21 mouse cellular contexts compared by ENCODE assay signal in genomic region chr12:102960051-102960775, GRCm38 (mm10). TPM values are rescaled to one million over a fixed set of nuclear protein-coding genes. Genes with fewer than 3 reads are reported as not detected.
DNase-seq lines count a peak whose midpoint lies in the region; TF ChIP-seq lines count a peak whose summit lies in the region.
"Had no signal": no experiment of that assay in that cellular context is flagged by ENCODE, and none has a peak within 500 bp of the region (broad histone marks: within the 10 kb centered on the region; RNA-seq: fewer than 3 reads in every experiment).

No protein-coding gene starts in this region.

- TF ChIP-seq POLR2A in ES-Bruce4 (IDR thresholded peaks at IDR 0.05; ENCODE audit: insufficient read depth, low read length) = no peak
- no peak for TF ChIP-seq POLR2A in small intestine, adult 2 months (IDR thresholded peaks at IDR 0.05; ENCODE audit: low read depth, low read length)

- H3K9me3 ChIP-seq in ES-Bruce4 (replicated peaks; ENCODE audit: control insufficient read depth, insufficient read depth, low read length, poor library complexity, severe bottlenecking) = no peaks in the 10 kb centered on the region
- H3K9me3 ChIP-seq: embryonic facial prominence, embryonic 15.5 days; heart, embryonic 15.5 days; hindbrain, embryonic 13.5 days; midbrain, embryonic 12.5 days had no signal

- H3K27ac ChIP-seq in layer of hippocampus, adult 2 months = no peak overlapping the region
- H3K27ac ChIP-seq in ES-Bruce4 (ENCODE audit: insufficient read depth, low read length) = no peak overlapping the region
- no peak overlapping the region for H3K27ac ChIP-seq in small intestine, adult 2 months (ENCODE audit: insufficient read depth, low read depth, low read length)
- H3K27ac ChIP-seq: embryonic facial prominence, embryonic 15.5 days; gastrocnemius, adult 2 months; heart, embryonic 15.5 days; hindbrain, embryonic 13.5 days; kidney, postnatal 0 days; midbrain, embryonic 12.5 days had no signal

- H3K4me1 ChIP-seq in ES-Bruce4 (ENCODE audit: control insufficient read depth, insufficient read depth, low read length) = no peaks in the 10 kb centered on the region
- no peaks in the 10 kb centered on the region for H3K4me1 ChIP-seq in small intestine, adult 2 months (ENCODE audit: control insufficient read depth, insufficient read depth, insufficient read length, low read length)
- H3K4me1 ChIP-seq: embryonic facial prominence, embryonic 15.5 days; heart, embryonic 15.5 days had no signal

- H3K36me3 ChIP-seq in ES-Bruce4 (ENCODE audit: control insufficient read depth, insufficient read depth, low read length, poor library complexity, severe bottlenecking) = no peaks in the 10 kb centered on the region
- no peaks in the 10 kb centered on the region for H3K36me3 ChIP-seq in small intestine, adult 2 months (ENCODE audit: control insufficient read depth, insufficient read depth, low read length)
- H3K36me3 ChIP-seq: embryonic facial prominence, embryonic 15.5 days; heart, embryonic 15.5 days; hindbrain, embryonic 13.5 days; midbrain, embryonic 12.5 days had no signal

- TF ChIP-seq CTCF in layer of hippocampus, adult 2 months (conservative IDR thresholded peaks at IDR 0.05) = peak; percentile 53
- TF ChIP-seq CTCF in ES-Bruce4 (IDR thresholded peaks at IDR 0.05; ENCODE audit: low read depth, low read length) = peak; percentile 33
- peak; percentile 13; the same call in 1 of the 2 replicates for TF ChIP-seq CTCF in small intestine, adult 2 months (IDR thresholded peaks at IDR 0.05; ENCODE audit: extremely low read depth, insufficient read length, insufficient replicate concordance, low read depth, low read length)

- no peak overlapping the region for H3K4me3 ChIP-seq in layer of hippocampus, adult 2 months
- H3K4me3 ChIP-seq in ES-Bruce4 (ENCODE audit: low read depth, low read length) = no peak overlapping the region
- H3K4me3 ChIP-seq in small intestine, adult 2 months (ENCODE audit: low read depth, low read length) = no peak overlapping the region
- H3K4me3 ChIP-seq: embryonic facial prominence, embryonic 15.5 days; gastrocnemius, adult 2 months; heart, embryonic 15.5 days; hindbrain, embryonic 13.5 days; midbrain, embryonic 12.5 days had no signal

- no peak for TF ChIP-seq EP300 in ES-Bruce4 (IDR thresholded peaks at IDR 0.05; ENCODE audit: insufficient read depth, low read depth, low read length)

- no peaks in the 10 kb centered on the region for H3K27me3 ChIP-seq in ES-Bruce4 (ENCODE audit: control insufficient read depth, insufficient read depth, low read length, poor library complexity, severe bottlenecking)
- H3K27me3 ChIP-seq in small intestine, adult 2 months (ENCODE audit: control insufficient read depth, insufficient read depth, low read length) = no peaks in the 10 kb centered on the region
- H3K27me3 ChIP-seq: embryonic facial prominence, embryonic 15.5 days; heart, embryonic 15.5 days; midbrain, embryonic 12.5 days had no signal

- WGBS in small intestine, adult 2 months = 85% methylated on average over 7 of the region's 7 CpGs

- DNase-seq in layer of hippocampus, adult 2 months (ENCODE audit: low spot score in 2 of 2) = no peak
- no peak for DNase-seq in layer of hippocampus, postnatal 10 days (ENCODE audit: low spot score in 2 of 2)
- DNase-seq in R1 (ENCODE audit: low read depth, low spot score) = peak; percentile 71
- no peak for DNase-seq in heart, adult 8-10 months (ENCODE audit: low spot score)
- no peak for DNase-seq in embryo, embryonic 11 days
- DNase-seq: cerebellum, adult 2 months; gastrocnemius, adult 2 months; heart, postnatal 36 days; kidney, adult 2 months; lung, embryonic 14.5 days; right cerebral cortex, postnatal 25 days; thymus, postnatal 14 days had no signal

- no peak overlapping the region for H3K9ac ChIP-seq in ES-Bruce4 (ENCODE audit: low read depth, poor library complexity, severe bottlenecking)
- H3K9ac ChIP-seq: embryonic facial prominence, embryonic 15.5 days; heart, embryonic 15.5 days; hindbrain, embryonic 13.5 days; lung, embryonic 14.5 days; midbrain, embryonic 12.5 days had no signal

RNA-seq across cellular contexts. Expression of gene Unc79, which starts 11.6 kb away (rescaled TPM):
- 10 to 100 TPM; 53.2 to 56.6 TPM for total RNA-seq in layer of hippocampus, adult 2 months (2021)
- total RNA-seq in layer of hippocampus, postnatal 10 days (2021) = 10 to 100 TPM; 38.9 to 41.0 TPM
- 0.27 TPM in 1 of 2 replicates, not detected in the other for polyA plus RNA-seq in ES-Bruce4 (2011; ENCODE audit: insufficient read depth, insufficient read length, low read depth, missing spikeins)
- 0.23 and 0.33 TPM in 2 replicates for polyA plus RNA-seq in small intestine, adult 2 months (2012; rRNA removed)
- total RNA-seq in heart, adult 8-10 months (2022) = under 1 TPM in 2 of 4 experiments, not detected in 2; 0.06 to 0.08 TPM
- total RNA-seq: gastrocnemius, adult 2 months; heart, postnatal 36 days; megakaryocyte, adult 5-6 weeks had no signal
- polyA plus RNA-seq: C2C12 had no signal

Comparison
In these comparisons a context has a peak if more than half of its experiments do, and no peak if none do; other contexts are left out.
1. RNA of gene Unc79, which starts 11.6 kb away (total RNA-seq): 53.2 to 56.6 TPM in layer of hippocampus, adult 2 months and 38.9 to 41.0 TPM in layer of hippocampus, postnatal 10 days; 0.06 to 0.08 TPM in heart, adult 8-10 months; every median in the first group is over 10 times any median in the second.
2. Peak in every context shown above with its lines, with median percentiles within 50 percentile points of each other: CTCF ChIP-seq.